Mouse (Mus musculus): Measurements from ENCODE around the gene Nme8.

Nme8 gene

DNA sequence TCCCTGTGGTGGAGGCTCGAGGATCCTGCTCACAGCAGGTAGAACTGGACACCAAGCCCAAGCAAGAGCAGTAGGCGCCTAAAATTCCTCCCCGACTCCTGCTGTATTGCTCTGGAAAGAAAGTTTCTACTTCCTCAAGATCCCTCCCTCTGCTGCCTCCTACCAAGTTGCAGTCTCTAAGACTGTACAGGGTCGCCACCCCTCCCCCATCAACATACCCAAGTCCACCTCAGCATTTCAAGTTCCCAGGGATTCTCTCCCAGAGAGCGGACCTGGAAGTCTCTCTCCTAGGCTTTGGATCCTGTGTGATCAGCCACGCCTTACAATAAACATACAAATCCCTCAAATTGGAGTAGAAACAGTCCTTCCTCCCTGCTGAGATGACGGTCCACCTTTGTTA, at the start of gene Nme8:
Nme8 (minus strand) TSS at position 5 of the 400 bp plus-strand sequence.
- DNase-seq (ENCODE audit: low spot score): no peak

DNA sequence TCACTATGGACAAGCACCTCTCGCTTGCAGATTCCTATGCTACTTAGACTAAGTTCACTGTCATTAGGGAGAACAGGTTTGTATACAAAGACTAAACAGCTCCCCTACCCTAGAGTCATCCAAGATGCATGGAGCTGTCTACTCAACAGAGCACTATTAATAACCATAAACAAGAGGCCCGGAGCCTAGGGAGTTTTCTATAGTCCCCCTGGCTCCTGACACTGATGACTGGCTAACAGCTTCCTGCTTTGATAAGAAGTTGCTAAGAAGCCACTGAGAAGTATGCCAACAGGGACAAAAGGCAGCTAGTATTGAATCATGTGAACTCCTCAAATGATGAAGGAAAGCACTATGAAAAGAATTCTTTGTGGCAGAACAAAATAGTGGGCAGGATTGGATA, 48.1 kb upstream of the Nme8 start:
- no peak for DNase-seq (ENCODE audit: low spot score)

DNA sequence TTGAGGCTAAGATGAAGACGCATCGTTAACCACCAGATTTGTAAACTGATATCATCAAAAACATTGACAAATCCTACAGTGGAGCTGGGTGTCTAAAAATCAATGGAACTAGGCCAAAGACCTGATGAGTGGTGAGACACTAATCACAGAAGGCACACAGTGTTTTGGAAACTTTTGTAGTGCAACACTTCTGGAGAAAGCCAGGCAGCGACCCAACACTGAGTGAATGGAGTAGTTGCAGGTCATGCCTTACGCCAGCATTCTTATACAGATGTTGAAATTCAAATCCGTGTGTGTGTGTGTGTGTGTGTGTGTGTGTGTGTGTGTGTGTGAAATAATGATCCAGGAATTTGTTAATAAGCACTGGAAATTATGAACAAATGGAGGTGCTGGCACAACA, 46.9 kb upstream of the Nme8 start:
- DNase-seq (ENCODE audit: low spot score): no peak

DNA sequence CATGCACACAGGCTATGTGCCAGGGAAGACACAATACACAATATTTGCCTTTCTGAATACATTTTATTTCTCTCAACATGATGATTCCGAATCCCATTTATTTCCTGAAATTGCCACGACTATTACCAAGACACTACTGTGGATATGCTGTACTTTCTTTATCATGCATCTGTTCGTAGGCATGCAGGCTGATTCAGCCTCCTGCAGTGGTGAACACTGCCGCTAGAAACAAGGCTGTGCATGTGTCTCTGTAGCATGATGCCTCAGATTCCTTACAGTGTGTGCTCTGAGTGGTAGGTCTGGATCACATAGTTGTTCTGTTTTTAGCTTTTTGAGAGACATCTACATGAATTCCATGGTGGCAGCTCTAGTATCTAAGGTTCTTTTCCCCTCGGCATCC, 37.0 kb upstream of the Nme8 start:
- no peak for DNase-seq (ENCODE audit: low spot score)

DNA sequence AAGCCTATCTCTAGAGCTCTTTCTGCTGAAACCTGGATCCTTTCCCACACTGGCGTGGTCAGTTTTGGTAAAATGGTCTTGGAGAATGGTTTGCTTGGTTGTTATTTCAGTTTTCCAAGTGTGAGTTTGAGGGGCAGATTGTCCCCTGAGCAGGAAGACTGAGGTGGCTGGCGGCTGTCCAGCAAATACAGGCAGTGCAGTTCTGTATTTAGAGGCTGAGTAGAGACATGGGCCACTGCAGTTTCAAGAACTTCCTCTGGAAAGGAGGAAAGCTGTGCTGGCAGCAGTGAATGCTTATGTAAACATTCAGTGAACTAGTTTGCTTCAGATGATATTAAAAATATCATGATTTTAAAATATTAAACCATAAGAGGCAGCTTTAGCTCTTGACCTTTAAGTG, 33.2 kb upstream of the Nme8 start:
- DNase-seq (ENCODE audit: low spot score): no peak

DNA sequence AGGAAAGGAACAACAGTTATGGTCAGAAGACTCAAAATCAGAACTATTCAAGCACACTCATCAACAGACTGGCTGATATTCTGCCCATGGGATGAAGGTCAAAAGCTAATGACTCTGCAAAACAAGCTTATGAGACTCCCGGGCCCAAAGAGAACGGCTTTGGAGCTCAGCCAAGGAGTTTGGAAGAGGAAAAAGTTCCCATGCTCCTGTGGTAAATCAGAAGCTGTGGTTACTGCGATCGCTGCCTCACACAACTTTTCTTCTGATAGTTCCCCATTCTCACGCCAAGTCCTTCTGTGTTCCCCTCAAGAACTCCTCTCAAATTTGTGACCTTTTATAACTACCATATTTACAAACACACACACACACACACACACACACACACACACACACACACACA, 21.4 kb upstream of the Nme8 start:
- no peak for DNase-seq (ENCODE audit: low spot score)

DNA sequence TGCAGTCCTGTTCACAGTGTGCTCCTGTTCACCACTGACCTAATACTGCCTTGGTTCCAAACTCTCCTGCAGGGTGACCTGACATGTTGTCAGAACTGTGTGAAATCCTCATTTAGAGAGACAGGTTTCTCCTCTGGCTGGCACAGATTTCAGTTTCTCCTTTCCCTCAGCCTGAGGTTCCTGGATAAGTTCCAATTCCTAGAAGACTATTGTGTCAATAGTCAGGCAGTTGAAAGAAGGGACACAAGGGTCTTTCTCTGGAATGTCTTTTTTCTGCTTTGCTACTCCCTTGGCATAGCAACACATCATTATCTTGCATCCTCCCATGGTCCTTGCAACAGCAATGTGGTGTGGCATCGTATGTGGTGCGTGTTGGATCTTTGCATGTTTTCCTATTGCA, 19.6 kb upstream of the Nme8 start:
- no peak for DNase-seq (ENCODE audit: low spot score)

DNA sequence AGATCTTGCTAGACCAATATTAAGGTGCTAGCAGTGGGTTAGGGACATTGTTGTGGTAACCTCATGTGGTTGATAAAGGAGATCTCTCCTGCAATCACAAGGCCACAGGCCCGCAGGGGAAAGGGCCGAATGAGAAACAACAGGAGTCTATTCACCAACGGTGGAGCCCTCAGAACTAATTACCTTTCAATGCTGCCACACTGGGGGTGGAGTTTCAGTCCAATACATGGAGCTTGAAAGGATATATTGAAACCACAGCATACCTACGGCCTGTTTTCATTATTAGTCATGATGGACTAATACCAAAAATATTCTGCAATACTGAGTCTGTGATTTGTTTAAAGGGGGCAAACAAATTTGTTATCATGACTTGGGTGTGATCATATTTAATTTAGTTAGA, 6.2 kb upstream of the Nme8 start:
- DNase-seq (ENCODE audit: low spot score): no peak

DNA sequence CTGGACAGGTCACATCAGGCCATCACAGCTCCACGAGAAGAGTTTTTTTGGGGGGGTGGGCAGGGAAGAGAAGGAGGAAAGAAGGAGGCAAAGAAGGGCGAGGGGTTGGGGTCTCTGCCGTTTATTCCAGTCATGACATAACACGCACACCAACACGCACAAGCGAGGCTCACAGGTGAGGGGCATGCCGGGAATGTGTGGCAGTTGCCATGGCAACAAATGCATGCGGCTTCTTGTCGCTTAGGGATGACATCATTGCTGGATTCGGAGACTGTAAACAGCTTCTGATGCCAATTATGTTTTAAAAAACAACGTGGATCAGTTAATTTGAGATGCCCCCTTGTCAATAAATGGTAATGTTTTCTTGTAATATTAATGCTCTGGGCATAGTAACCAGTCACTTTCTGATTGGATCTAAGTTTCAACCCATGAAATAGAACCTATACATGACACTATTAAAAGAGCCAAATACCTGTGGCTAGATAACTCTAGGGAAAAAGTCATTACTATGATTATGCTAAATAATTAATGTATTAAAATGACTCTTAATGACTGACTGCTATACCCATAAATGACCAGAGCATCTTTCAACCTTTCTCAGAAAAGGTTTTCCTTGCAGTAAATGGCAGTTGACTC, 4.0 kb upstream of the Nme8 start:
- no peak for DNase-seq (ENCODE audit: low spot score)

DNA sequence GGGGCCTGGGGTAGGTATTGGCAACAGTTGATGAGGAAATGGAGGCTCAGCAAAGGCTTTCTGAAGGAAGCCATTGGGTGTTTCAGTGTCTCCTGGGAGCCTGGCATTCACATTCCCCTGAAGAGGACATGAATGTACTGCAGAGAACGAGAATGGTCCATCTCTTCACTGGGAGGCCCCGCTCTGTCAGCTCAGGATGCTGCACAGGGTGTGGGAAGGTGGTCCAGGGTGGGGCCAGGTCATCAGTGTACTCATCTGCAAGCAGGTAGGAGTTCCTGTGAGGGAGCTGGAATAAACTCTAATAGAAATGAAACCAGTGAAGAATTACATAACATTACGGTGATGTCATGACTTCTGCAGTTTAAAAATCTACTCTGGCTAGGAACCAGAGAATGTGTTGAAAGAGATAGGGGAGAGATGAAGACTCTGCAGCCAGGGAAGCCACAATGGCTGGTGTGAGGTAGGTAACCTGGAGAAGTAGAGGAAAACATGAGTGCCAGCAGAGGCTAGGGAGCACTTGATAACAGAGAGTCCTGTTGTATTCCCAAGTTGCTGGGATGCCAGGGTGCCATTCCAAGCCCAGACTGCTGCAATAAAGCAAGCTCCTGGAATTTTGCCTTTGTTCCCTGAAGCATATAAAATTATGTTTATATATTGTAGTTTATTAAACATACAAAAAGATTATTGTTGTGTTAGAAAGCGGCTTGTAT, 3.3 kb upstream of the Nme8 start:
- no peak for DNase-seq (ENCODE audit: low spot score)

DNA sequence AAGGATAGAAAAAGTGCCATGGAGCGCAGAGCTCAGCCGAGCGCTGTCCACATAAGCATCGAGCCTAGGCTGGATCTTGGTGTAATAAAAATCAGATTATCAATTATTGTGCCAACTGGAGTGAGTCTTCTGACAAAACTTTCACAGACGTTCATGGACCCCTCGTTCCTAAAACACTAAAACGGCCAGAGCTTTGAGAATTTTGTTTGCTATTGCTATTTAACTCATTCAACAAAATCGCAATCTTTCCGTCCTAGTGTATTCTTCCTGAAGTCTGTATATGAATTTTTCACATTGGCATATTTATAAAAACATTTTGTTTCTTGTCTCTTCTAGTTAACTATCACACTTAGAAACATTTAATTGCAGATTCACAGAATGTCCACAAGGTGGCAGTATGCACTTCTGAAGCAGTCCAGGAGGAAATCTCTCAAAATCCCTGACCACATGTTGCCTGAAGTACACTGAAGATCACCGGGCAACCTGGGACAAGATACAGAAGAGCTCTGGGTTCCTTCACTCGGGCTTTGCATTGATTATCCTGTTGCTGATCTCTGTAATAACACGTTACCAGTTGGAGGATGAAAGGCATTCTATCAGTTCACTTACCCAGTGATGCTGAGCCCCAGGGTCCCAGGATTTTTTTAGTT, 1.1 kb upstream of the Nme8 start:
- DNase-seq (ENCODE audit: low spot score): no peak

DNA sequence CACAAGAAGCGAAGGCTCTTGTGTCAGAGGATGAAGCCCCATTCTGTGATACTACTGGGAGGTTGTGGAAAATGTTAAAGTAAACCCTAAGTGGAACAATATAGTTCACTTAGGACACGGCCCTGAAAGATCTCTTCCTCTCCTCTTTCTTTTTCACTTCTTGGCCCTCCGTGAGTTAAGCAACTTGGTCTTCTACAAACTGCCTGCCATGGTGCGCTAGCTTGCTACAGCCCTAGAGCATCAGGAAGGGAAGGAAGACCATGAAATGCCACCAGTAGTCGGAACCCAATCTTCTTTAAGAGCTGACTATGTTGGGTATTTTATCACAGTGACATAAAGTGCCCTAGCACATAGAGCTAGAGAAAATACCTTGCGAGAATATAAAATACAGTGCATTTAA, 7.2 kb downstream of the Nme8 start:
- no peak for DNase-seq (ENCODE audit: low spot score)

DNA sequence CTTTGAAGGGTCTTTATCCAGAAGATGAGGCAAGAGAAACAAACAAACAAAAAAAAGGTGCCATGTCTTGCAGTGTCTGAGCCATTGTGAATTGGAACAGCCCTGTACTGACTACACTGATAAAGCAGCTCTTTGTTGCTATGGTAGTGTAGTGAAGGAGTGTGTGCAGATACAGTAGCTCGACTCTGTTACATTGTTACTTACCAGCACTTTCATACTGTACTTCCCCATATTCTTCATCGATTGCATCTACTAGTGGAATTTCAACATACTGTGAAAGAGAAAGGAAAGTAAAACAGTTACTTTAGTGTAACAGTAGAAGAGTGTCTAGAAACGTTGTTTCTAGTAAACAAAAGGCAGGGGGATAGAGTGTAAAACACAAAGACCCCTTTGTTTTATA, 7.6 kb downstream of the Nme8 start:
- no peak for DNase-seq (ENCODE audit: low spot score)

DNA sequence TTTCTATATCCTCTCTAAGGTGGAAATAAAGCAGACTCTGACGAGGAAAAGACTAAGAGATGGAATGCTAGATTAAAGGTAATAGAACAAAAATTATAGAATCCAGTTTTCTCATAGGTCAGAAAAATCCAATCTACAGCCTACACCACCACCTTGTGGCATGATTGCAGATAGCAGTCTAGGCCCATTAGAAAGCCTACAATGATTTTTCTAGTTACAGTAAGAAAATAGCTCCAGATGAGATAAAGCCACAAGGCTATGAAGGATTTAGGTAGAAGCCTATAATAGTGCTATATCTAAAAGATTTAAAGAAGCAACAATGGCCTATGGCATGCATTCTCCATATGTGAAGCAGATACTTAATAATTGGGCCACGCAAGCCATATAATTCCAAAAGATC, 13.6 kb downstream of the Nme8 start:
- no peak for DNase-seq (ENCODE audit: low spot score)

DNA sequence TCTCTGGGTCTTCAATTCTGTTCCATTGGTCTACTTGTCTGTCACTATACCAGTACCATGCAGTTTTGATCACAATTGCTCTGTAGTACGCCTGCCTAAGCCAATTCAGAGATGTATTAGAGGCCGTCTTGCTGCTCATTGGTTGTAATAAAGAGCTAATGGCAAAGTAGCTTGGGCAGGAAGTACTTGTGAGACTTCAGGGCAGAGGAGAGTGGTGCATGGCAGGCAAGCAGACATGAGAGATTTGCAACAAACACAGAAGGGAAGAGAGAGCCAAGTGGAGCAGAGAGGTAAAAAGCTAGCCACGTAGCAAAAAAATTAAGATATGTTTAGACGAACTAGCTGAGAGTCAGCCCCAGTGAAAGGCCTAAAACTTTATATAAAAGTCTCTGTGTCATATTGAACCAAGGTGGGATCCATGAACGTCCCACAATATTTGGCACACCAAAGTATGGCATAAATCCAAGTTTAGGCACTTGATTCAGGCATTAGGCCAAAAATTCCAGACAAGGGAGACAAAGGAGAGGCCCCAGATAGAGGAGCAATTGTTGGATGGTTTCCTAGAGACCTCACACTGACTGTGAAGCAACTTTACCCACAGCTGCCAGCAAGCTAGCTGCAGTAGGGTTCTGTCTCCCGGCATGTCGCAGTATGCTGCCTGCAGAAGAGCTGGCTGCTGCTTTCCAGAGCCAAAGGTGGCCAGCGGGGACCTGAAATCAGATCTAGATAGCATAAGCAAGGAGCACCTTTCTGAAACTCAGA, 14.5 kb downstream of the Nme8 start:
- no peak for DNase-seq (ENCODE audit: low spot score)

DNA sequence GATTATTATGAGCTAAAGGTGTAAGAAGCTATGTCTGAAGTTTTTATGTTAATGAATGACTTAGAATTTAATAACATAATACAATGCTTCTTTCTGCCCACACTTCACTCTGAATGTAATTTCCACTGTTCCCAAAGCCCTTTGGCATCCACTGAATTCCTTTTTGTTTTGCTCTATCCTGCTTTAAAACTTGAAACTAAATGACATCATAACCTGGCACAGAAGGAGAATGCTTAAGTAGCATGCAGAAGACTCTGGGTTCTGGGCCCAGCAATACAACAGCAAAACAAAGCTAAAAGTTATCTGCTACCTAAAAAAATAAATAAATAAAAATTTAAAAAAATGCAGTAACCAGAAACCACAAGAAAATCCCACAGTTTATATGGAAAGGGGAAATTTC, 23.0 kb downstream of the Nme8 start:
- DNase-seq (ENCODE audit: low spot score): no peak

DNA sequence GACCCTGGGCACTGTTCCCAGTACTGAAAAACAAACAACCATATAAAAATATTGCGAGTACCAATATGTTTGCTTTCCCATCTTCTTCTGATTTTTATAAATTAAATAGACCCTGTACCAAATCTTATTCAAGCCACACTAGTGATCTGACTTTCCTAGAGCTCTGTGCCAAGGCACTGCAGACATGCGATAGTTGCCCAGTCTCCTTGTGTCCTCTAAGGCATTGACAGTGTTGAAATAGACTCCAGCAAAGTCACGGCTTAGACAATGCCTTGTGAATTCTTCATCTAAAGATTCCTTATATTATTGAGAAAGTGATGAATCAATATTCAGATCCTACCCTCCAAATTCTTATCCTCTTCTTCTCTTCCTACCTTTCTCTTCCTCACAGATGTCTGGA, 23.6 kb downstream of the Nme8 start:
- no peak for DNase-seq (ENCODE audit: low spot score)

DNA sequence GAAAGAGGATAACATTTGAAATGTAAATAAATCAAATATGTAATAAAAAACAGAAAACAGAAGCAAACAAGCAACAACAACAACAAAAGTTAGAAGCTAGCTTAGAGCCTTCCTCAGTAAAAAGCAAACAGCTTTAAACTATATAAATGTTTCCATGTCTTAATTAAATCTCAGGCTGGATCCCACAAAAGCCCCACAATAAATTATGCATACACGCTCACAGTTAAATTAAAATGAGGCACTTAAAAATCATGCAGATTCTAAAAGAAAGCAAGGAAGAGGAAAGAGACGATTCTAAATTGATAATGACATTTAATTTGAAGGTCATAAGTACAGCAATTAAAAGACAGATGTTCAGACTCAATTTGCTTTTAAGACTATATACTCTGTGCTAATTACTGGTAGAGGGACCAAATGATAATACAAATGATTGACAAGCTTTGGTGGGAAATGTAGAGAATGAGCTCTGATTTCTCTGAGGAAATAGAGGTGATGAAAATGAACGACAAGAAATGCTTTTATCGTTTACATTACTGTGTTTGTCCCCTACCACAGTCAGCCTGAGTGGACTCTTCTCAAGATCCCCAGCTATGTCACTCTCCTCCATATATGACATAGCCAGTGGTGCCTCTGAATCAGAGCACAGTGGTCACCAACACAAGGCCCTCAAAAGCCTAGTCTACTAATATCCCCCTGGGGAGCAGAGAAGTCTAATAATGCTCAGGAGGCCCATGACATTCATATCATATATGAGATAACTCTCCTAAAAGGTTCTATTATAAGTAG, 29.0 kb downstream of the Nme8 start:
- no peak for DNase-seq (ENCODE audit: low spot score)

DNA sequence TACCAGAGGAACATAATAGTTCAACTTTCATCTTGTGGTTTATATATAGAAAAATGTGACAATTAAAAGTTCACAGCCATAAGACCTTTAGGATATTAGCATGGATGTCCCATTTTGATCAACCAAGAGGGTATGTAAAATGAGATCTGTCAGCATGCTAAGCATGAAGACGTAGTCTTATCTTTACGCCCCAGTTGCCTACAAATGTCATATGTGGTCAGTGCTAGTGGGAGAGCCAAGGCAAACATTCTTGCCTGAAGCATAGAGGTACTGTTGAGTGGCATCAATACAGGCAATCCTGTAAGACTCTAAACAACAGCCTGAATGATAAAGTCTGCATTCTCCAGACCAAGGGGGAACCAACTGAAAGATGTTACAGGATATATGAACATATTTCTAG, 45.2 kb downstream of the Nme8 start:
- no peak for DNase-seq (ENCODE audit: low spot score)

DNA sequence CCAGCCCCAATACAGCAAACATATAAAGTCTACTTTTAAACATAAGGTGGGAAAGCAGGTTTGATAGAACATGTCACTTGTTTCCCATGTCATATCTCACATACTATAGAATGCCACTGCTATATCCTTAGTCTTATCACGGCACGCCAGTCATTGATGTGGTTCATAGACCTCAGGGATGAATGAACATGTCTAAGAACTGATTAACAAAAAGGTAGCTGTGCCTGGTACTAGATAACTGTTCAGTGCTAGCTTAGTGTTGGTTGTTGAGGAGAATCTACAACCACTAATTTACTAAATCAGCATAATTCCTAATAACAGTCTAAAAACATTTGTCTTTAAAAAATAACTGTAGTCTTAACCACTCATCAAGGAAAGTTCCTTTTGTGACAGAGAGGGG, 47.8 kb downstream of the Nme8 start:
- no peak for DNase-seq (ENCODE audit: low spot score)

DNA sequence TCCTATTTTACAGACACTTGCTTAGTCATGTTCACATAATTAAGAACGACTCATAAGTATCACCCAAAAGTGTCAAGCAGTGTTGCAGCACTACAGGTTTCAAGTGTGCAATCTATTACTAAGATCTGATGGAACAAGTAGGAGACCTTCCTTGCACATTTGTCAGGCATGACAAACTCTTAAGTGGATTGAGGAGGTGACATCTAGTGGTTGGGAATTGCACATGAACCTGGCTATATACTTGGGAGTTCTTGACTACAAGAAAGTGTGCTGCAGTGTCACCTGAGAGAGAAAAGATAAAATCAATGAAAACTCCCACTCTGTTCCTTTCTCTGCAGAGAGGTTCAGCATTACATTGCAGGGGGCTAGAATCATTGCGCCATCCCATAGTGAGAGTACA, 53.4 kb downstream of the Nme8 start:
- DNase-seq (ENCODE audit: low spot score): no peak

DNA sequence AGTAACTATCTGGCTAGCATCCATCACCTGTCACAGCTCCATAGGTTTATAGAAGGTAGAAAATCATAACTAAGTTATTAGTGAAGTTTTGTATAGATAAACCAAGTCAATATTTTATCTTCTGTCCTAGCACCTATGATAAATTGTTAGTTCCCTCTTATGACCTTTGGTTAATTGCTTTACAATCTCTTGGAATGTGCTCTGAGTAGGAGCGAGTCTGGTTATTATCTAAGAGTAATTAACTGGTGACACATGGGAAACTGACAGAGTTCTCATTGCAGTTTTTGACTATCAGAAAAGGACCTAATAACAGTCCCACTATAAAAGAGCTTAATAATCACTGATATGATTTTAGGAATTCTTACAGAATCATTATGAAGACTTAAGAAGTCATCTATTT, 54.1 kb downstream of the Nme8 start:
- no peak for DNase-seq (ENCODE audit: low spot score)

Data from urinary bladder, postnatal 10 days (tissue).